Mouse (Mus musculus) kidney, adult 2 months (tissue): ENCODE measurements at regions not wholly inside any gene's neighbourhood (a gene's known extent, or its start where the extent isn't known, plus 50 kb on each side); places are given as distances from the start of the nearest gene placed in this dataset.

ENCODE experiments used
- CTCF ChIP-seq: fragments of 200-500 bp; conservative IDR thresholded peaks from 2 replicates; pipeline ENCODE4 v1.5.1; 2011; ENCODE audit warnings: low read depth, mild to moderate bottlenecking, control low read depth, low read length, moderate library complexity, mixed read lengths; ENCODE audit not compliant: insufficient read depth, insufficient read length
- POLR2A ChIP-seq: fragments of 200-500 bp; IDR thresholded peaks from one replicate; pipeline ENCODE4 v1.6.1; 2011; ENCODE audit warnings: low read depth, low read length, control low read depth

- TF ChIP-seq CTCF (no peak), POLR2A (no peak)
Observed at GRCm38 (mm10) chr2:166355446-166355845, 200.0 kb upstream of the Sulf2 start.
